Mouse (Mus musculus) heart, adult 18-20 months (tissue): Measurements from ENCODE around the gene Sval3. TPM values are rescaled to one million over a fixed set of nuclear protein-coding genes. Genes with fewer than 3 reads are reported as not detected.

Source experiments
- DNase-seq, 2 experiments: peaks; one replicate each; pipeline ENCODE4 v3.0.0; 2021 to 2022; ENCODE audit warnings: mixed read lengths in 1 of 2
- long read RNA-seq, 2 experiments: library from polyadenylated mRNA; stranded (forward); transcript quantifications; one replicate each; pipeline ENCODE4 v2.0.0; 2021
- total RNA-seq, 2 experiments: library from RNA; stranded (reverse); gene quantifications; 2 replicates each; pipeline ENCODE4 v1.2.3; 2021

Sval3 gene
- total RNA-seq = not detected
- long read RNA-seq, experiment 1 = 0 reads
- long read RNA-seq, experiment 2 = 0 reads

DNA sequence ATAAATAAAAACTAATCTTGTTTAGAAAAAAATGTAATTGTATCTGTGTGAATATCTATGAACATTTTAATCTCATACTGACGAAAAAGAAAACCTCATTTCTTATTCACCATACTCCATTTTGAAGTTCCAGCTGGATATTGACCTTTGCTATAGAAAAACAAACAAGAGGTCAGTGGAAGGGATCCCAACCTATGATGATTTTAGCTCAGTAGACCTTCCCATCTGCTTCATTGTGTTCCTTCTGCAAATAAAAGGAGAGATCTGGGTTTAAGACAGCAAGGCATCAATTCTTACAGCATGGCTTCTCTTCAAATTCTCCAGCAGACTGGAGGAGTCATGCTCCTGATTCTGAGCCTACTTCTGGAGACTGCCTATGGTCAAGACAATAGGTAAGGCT, at the start of gene Sval3:
TSS of gene Sval3 (plus strand) at position 301 of the 400 bp plus-strand sequence.
- no peak for DNase-seq

DNA sequence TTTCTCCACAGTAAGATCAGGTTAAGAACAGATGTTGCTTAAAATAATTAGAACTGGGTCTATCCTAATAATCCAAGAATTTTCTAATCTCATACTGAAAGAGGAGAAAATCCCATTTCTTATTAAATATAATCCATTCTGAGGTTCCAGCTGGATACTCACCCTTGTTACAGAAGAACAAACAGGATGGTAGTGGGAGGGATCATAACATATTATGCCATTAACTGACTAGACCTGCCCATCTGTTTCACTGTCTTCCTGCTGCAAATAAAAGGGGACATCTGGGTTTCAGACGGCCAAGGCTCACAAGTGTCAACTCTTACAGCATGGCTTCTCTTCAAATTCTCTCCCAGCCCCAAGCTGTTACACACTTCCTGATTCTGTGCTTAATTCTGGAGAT, 16.6 kb upstream of the Sval3 start, which contains the start of gene Sval1:
TSS of gene Sval1 (plus strand) at position 301 of the 400 bp plus-strand sequence.
- no peak for DNase-seq

Other genes with a start within 250 kb of the Sval3 start
- not detected for gene Olfr459, start 193.0 kb upstream of the Sval3 start, total RNA-seq
- gene Pip, start 120.6 kb upstream of the Sval3 start, total RNA-seq = not detected
- not detected for gene Sval2, start 115.2 kb upstream of the Sval3 start, total RNA-seq
- not detected for gene Sval1, start 16.5 kb upstream of the Sval3 start, total RNA-seq
- not detected for gene Sva, start 70.3 kb downstream of the Sval3 start, total RNA-seq
- not detected for gene Tas2r139, start 172.8 kb downstream of the Sval3 start, total RNA-seq
- gene Tas2r144, start 247.2 kb downstream of the Sval3 start, total RNA-seq = not detected